Mouse (Mus musculus) forebrain, embryonic 10.5 days (tissue): ENCODE measurements around the gene Mindy3. TPM values are rescaled to one million over a fixed set of nuclear protein-coding genes. Genes with fewer than 3 reads are reported as not detected.

Experiments used
- DNase-seq: peaks from one replicate; pipeline ENCODE4 v3.0.0-alpha.2; 2017; ENCODE audit warnings: low spot score; ENCODE audit errors: extremely low spot score
- H3K27ac ChIP-seq: fragments of 300-500 bp; sonication (generic); 2 replicates; pipeline ENCODE4 v1.5.1; 2016; ENCODE audit warnings: mild to moderate bottlenecking
- H3K27me3 ChIP-seq: fragments of 300-500 bp; sonication (generic); 2 replicates; pipeline ENCODE4 v1.6.1; 2016; ENCODE audit warnings: mild to moderate bottlenecking; ENCODE audit not compliant: poor library complexity, severe bottlenecking
- H3K36me3 ChIP-seq: fragments of 300-500 bp; sonication (generic); replicated peaks from 2 replicates; pipeline ENCODE4 v1.6.1; 2016; ENCODE audit warnings: mild to moderate bottlenecking, moderate library complexity
- H3K4me1 ChIP-seq: fragments of 300-500 bp; sonication (generic); 2 replicates; pipeline ENCODE4 v1.6.1; 2016
- H3K4me3 ChIP-seq: fragments of 300-500 bp; sonication (generic); 2 replicates; pipeline ENCODE4 v1.5.1; 2016; ENCODE audit warnings: mild to moderate bottlenecking, moderate library complexity
- H3K9me3 ChIP-seq: fragments of 300-500 bp; sonication (generic); 2 replicates; pipeline ENCODE4 v1.6.1; 2016; ENCODE audit warnings: mild to moderate bottlenecking, moderate library complexity
- WGBS: fragments of 180-500 bp; shearing (Covaris S2); methylation state at CpG from one replicate; pipeline ENCODE4 v1.1.7; 2016; 5-methylcytosine and 5-hydroxymethylcytosine counted together
- polyA plus RNA-seq: library from polyadenylated mRNA; unstranded; fragments of >200 nt; fragmentation: Nextera tagmentation; extraction: Ambion mirVana; gene quantifications from 2 replicates; pipeline ENCODE4 v1.2.1, GENCODE M21; 2016

Mindy3 gene
- polyA plus RNA-seq, 1 experiment from 2014 or later = 31.6 TPM

DNA sequence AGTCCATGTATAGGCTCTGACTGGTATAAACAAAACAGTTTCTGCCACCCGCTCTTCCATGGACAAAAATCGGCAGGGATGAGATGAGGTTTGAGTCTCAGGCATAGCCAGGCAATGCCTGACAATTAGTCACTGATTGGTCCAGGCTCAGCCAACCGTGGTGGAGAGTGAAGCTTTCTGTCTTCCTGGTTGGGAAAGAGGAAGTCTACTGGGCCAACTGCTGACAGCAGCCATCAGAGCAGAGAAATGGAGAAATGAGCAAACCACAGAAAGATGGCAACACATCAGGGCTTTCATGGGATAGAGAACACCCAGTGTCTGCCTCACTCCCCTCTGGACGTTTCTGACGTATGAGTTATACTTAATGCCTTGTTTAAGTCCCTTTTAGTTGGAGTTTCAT is 101.9 kb downstream of the Mindy3 start:
- H3K27ac ChIP-seq = no peak overlapping the region
- 83% methylated on average over 5 of the region's 5 CpGs for WGBS
- H3K9me3 ChIP-seq = no peaks in the 10 kb centered on the region
- H3K4me1 ChIP-seq = peaks cover 9% of the 10 kb centered on the region
- no peaks in the 10 kb centered on the region for H3K36me3 ChIP-seq
- no peak for DNase-seq
- H3K4me3 ChIP-seq = no peak overlapping the region
- no peaks in the 10 kb centered on the region for H3K27me3 ChIP-seq

DNA sequence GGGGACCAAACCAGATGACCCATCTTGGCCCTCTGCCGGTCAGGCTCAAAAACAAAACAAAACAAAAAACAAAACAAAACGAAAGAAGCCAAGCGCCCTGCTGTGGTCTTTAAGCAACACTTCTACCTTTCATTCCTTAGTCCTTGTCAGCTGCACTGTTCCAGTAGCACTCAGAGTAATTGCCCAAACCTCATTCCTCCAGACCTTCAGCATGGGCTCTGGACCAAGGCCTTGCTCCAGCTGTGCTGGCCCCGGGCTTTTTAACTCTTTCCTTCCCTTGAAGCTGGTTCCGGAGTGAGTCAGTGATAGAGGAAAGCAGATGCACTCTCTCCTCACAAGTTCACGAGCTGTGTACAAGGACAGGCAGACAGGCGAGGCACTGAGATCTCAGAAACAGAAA is 102.9 kb downstream of the Mindy3 start:
- H3K27ac ChIP-seq = no peak overlapping the region

GRCm38 (mm10) chr2:12314028-12314427 is 105.2 kb downstream of the Mindy3 start:
- Histone ChIP-seq H3K27me3 (no peaks in the 10 kb centered on the region), H3K9me3 (no peaks in the 10 kb centered on the region), H3K4me1 (peaks cover 9% of the 10 kb centered on the region), H3K36me3 (no peaks in the 10 kb centered on the region), H3K27ac (no peak overlapping the region), H3K4me3 (no peak overlapping the region)
- DNase-seq = no peak
- 89% methylated on average over 6 of the region's 6 CpGs for WGBS

More for the DNA sequence above, 102.9 kb downstream of the Mindy3 start:
- Histone ChIP-seq H3K27me3 (no peaks in the 10 kb centered on the region), H3K9me3 (no peaks in the 10 kb centered on the region), H3K36me3 (no peaks in the 10 kb centered on the region), H3K4me3 (no peak overlapping the region), H3K4me1 (peaks cover 9% of the 10 kb centered on the region)
- 32% methylated on average over 7 of the region's 7 CpGs for WGBS
- DNase-seq = no peak

- DNase-seq = no peak
- no peaks in the 10 kb centered on the region for H3K9me3 ChIP-seq
Measured at GRCm38 (mm10) chr2:12308466-12308865, 110.8 kb downstream of the Mindy3 start.

DNA sequence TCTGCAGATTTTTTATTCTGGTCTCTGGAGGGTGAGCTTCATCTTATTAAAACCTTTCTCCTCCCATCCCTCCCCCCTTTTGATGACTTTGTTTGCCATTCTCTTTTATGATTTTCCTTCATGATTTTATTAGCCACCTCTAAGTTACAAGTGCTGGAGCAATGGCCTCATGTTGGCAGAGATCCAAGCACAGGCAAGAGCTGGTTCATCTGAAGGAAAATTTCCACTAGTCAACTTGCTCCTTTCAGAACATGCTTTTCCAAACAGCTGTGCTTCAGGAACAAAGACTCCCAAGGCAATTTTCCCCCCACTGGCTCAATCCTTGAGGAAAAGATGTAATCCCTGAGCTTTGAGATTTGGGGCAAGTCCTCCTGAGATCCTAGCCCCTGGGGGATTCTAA is 112.0 kb downstream of the Mindy3 start:
- DNase-seq = no peak
- Histone ChIP-seq H3K27ac (no peak overlapping the region), H3K9me3 (no peaks in the 10 kb centered on the region), H3K27me3 (peaks cover 3% of the 10 kb centered on the region; the same call in 1 of the 2 replicates), H3K4me3 (no peak overlapping the region), H3K36me3 (no peaks in the 10 kb centered on the region), H3K4me1 (0 out of 2 replicates have a peak, but pooled peaks cover 5% of the 10 kb centered on the region)

More at GRCm38 (mm10) chr2:12308466-12308865, 110.8 kb downstream of the Mindy3 start:
- Histone ChIP-seq H3K27ac (no peak overlapping the region), H3K4me3 (no peak overlapping the region), H3K4me1 (0 out of 2 replicates have a peak, but pooled peaks cover 5% of the 10 kb centered on the region), H3K36me3 (no peaks in the 10 kb centered on the region), H3K27me3 (no peaks in the 10 kb centered on the region)

DNA sequence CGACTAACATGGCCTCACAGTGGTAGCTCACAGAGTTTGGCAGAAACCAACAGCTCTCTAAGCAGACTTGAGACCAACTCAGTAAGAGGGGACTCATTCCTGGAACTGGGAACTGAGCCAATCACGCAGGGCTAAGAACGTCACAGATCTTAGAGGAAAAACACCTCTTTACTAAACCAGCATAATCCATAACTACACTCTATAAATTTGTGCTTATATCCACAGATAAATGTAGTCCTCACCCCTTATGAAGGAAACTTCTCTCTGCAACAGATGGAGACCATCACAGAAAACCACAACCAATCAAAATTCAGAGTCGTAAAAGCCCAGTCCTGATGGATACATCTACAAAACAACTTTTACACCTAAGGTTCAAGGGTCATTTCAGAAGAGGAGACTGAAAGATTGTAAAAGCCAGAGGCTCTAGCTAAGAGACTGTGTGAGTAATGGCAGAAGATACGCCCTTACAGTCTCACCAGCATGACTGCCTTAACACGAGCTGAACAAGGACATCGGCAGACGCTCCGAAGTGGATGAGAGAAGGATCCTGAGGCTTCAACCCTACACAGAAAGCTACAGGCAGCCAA is 114.1 kb downstream of the Mindy3 start:
- Histone ChIP-seq H3K27ac (no peak overlapping the region), H3K9me3 (no peaks in the 10 kb centered on the region), H3K36me3 (no peaks in the 10 kb centered on the region), H3K4me1 (peaks cover 15% of the 10 kb centered on the region; the same call in 1 of the 2 replicates), H3K4me3 (no peak overlapping the region), H3K27me3 (peaks cover 18% of the 10 kb centered on the region)
- no peak for DNase-seq
- WGBS = 91% methylated on average over 9 of the region's 9 CpGs

- DNase-seq = peak; percentile 87
- WGBS = under 1% methylated on average over 56 of the region's 56 CpGs
- H3K27me3 ChIP-seq = peaks cover 28% of the 10 kb centered on the region
- peaks cover 9% of the 10 kb centered on the region; the same call in 1 of the 2 replicates for H3K4me1 ChIP-seq
- H3K27ac ChIP-seq = peak within 1 kb of the TSS; percentile 89
- H3K36me3 ChIP-seq = no peaks in the 10 kb centered on the region
- peak within 1 kb of the TSS; percentile 81 for H3K4me3 ChIP-seq
- no peaks in the 10 kb centered on the region for H3K9me3 ChIP-seq
Measured at GRCm38 (mm10) chr2:12301431-12302170, 117.7 kb downstream of the Mindy3 start, which contains the start of gene Itga8. Gene Itga8, minus strand, starts transcription at chr2:12301922.

DNA sequence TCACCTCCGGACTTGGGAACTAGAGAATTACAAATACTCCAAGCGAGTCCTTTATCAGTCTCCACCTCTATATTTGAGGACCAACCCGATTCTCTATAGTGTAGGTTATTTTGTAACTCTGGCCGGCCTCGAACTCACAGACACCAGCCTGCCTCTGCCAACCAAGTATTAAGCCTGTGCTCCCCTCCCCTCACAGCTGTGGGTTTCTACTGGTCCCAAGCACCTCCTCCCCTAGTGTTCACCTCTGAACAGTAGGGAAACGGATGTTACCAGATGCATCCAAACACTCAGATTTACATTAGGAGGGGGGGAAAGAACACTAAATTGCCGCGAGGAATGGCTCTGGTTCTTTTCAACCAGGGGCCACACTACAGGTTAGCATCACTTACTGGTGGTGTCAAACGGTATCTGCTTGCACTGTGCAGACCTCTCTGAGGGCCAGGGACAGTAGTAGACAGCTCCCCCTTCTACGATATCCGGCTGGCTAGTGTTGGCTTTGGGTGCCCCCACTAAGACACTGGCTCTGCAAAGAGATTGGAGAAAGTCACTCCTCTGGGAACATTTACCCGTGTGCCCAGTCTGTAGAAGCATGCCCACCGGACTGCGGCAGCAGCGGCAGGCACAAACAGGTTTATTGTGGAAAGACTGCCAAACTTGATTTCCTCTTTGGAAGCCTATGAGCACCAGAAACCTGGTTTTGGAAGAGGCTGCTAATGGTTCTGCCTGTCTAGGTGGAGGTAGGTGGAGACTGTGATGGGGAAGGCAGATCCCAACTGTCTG is 118.6 kb downstream of the Mindy3 start:
- H3K27ac ChIP-seq = peak overlapping the region; percentile 89; the same call in 1 of the 2 replicates
- H3K27me3 ChIP-seq = peaks cover 28% of the 10 kb centered on the region
- no peak for DNase-seq
- WGBS = 74% methylated on average over 15 of the region's 15 CpGs
- no peaks in the 10 kb centered on the region for H3K9me3 ChIP-seq
- H3K4me1 ChIP-seq = peaks cover 9% of the 10 kb centered on the region; the same call in 1 of the 2 replicates
- peak overlapping the region; percentile 81 for H3K4me3 ChIP-seq
- no peaks in the 10 kb centered on the region for H3K36me3 ChIP-seq

DNA sequence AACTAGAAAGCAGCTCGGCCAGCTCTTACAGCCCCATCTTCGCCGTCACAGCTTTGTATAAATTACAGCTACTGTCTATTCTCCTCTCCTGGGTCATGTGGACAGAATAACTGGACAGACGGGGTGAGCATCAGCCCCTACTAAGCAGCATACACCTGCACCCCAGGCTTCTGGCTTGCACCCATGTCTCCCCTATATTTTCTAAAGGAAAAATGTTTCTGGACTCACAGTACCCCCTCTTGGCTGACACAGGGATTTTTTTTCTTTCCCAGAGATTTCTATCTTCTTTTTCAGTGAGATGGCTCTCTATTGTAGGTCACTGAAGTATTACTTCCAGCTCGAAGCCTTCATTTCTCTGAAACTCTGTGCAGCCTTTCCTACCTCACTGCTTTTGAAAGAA is 122.0 kb downstream of the Mindy3 start:
- WGBS = 87% methylated on average over 5 of the region's 5 CpGs
- peaks cover 25% of the 10 kb centered on the region for H3K27me3 ChIP-seq
- DNase-seq = no peak

More for the DNA sequence above, 122.0 kb downstream of the Mindy3 start:
- Histone ChIP-seq H3K9me3 (no peaks in the 10 kb centered on the region), H3K36me3 (no peaks in the 10 kb centered on the region), H3K4me3 (no peak overlapping the region), H3K27ac (no peak overlapping the region), H3K4me1 (peaks cover 9% of the 10 kb centered on the region; the same call in 1 of the 2 replicates)

Other genes starting within 250 kb of the Mindy3 start
- gene Itga8, start 117.5 kb downstream of the Mindy3 start, polyA plus RNA-seq = 8.2 and 8.6 TPM in 2 replicates